Mouse (Mus musculus) MEL (cell line): Measurements from ENCODE around the gene Trim46. TPM values are rescaled to one million over a fixed set of nuclear protein-coding genes. Genes with fewer than 3 reads are reported as not detected.
A peak's percentile ranks its signal among the peaks of the same experiment; 100 is the strongest.

Experiments
- DNase-seq: peaks from one replicate; pipeline ENCODE4 v3.0.0; 2011; ENCODE audit warnings: low read depth, low spot score
- H3K27ac ChIP-seq: 2 replicates; pipeline ENCODE4 v1.5.1; 2012; ENCODE audit warnings: low read depth, mild to moderate bottlenecking, control low read depth, low read length, moderate library complexity; ENCODE audit not compliant: control insufficient read depth
- H3K27me3 ChIP-seq, 2 experiments: fragments of 150-350 bp in 1 of 2; sonication (generic) in 1 of 2; 2 replicates each; pipeline ENCODE4 v1.6.1; 2012; ENCODE audit warnings: low read length in 2 of 2, mild to moderate bottlenecking in 2 of 2, improper control_type of control experiment in 1 of 2, moderate library complexity in 1 of 2; ENCODE audit not compliant: insufficient read depth in 2 of 2, control insufficient read depth in 1 of 2
- H3K36me3 ChIP-seq, 2 experiments: 2 replicates each; pipeline ENCODE4 v1.6.1; 2012 to 2014; ENCODE audit warnings: low read length in 2 of 2, improper control_type of control experiment in 1 of 2, inconsistent platforms in 1 of 2, mild to moderate bottlenecking in 1 of 2; ENCODE audit not compliant: insufficient read depth in 2 of 2, control insufficient read depth in 1 of 2
- H3K4me1 ChIP-seq, 2 experiments: fragments of 150-350 bp in 1 of 2; sonication (generic) in 1 of 2; 2 replicates each; pipeline ENCODE4 v1.6.1; 2012; ENCODE audit warnings: low read length in 2 of 2, improper control_type of control experiment in 1 of 2, mild to moderate bottlenecking in 1 of 2; ENCODE audit not compliant: insufficient read depth in 2 of 2, control insufficient read depth in 1 of 2
- H3K4me3 ChIP-seq, 2 experiments: fragments of 150-350 bp in 1 of 2; sonication (generic) in 1 of 2; 2 replicates each; pipeline ENCODE4 v1.5.1; 2012; ENCODE audit warnings: low read depth in 2 of 2, low read length in 2 of 2, mild to moderate bottlenecking in 2 of 2, moderate library complexity in 2 of 2, control low read depth in 1 of 2, improper control_type of control experiment in 1 of 2; ENCODE audit not compliant: control insufficient read depth in 1 of 2, insufficient read depth in 1 of 2
- H3K79me2 ChIP-seq: 2 replicates; pipeline ENCODE4 v1.6.1; 2012; ENCODE audit warnings: mild to moderate bottlenecking, low read length, moderate library complexity; ENCODE audit not compliant: control insufficient read depth, poor library complexity, insufficient read depth
- H3K9ac ChIP-seq: 2 replicates; pipeline ENCODE4 v1.6.1; 2012; ENCODE audit warnings: low read depth, mild to moderate bottlenecking, control low read depth, low read length, moderate library complexity; ENCODE audit not compliant: control insufficient read depth, poor library complexity, severe bottlenecking
- H3K9me3 ChIP-seq: fragments of 150-350 bp; sonication (generic); replicated peaks from 2 replicates; pipeline ENCODE4 v1.6.1; 2012; ENCODE audit warnings: mild to moderate bottlenecking, low read length, improper control_type of control experiment, moderate library complexity; ENCODE audit not compliant: insufficient read depth
- GABPA ChIP-seq: IDR thresholded peaks from 2 replicates; pipeline ENCODE4 v1.6.1; 2012; ENCODE audit warnings: low read depth, mild to moderate bottlenecking, inconsistent platforms, low read length, improper control_type of control experiment, moderate library complexity
- KAT2A ChIP-seq: conservative IDR thresholded peaks from 2 replicates; pipeline ENCODE4 v1.6.1; 2012; ENCODE audit warnings: low read depth, low read length, improper control_type of control experiment, inconsistent platforms
- MYB ChIP-seq: IDR thresholded peaks from 2 replicates; pipeline ENCODE4 v1.6.1; 2011; ENCODE audit warnings: mild to moderate bottlenecking, low read depth, low read length, improper control_type of control experiment
- POLR2A ChIP-seq, 2 experiments: IDR thresholded peaks; 2 replicates each; pipeline ENCODE4 v1.6.1; 2011 to 2012; ENCODE audit warnings: low read length in 2 of 2, mild to moderate bottlenecking in 2 of 2, control low read depth in 1 of 2, improper control_type of control experiment in 1 of 2, low read depth in 1 of 2, moderate library complexity in 1 of 2; ENCODE audit not compliant: control insufficient read depth in 1 of 2, insufficient read depth in 1 of 2, poor library complexity in 1 of 2
- POLR2AphosphoS5 ChIP-seq: IDR thresholded peaks from 2 replicates; pipeline ENCODE4 v1.6.1; 2012; ENCODE audit warnings: low read depth, borderline replicate concordance, mild to moderate bottlenecking, inconsistent platforms, low read length, moderate library complexity, mixed read lengths
- SMC3 ChIP-seq: IDR thresholded peaks from 2 replicates; pipeline ENCODE4 v1.6.1; 2011; ENCODE audit warnings: low read depth, low read length, improper control_type of control experiment
- TAL1 ChIP-seq: IDR thresholded peaks from 2 replicates; pipeline ENCODE4 v1.6.1; 2012; ENCODE audit warnings: mild to moderate bottlenecking, inconsistent platforms, low read length, moderate library complexity, mixed read lengths
- ZMIZ1 ChIP-seq: IDR thresholded peaks from 2 replicates; pipeline ENCODE4 v1.6.1; 2012; ENCODE audit warnings: low read depth, mild to moderate bottlenecking, inconsistent platforms, low read length, improper control_type of control experiment, moderate library complexity
- ZNF384 ChIP-seq: IDR thresholded peaks from 2 replicates; pipeline ENCODE4 v1.6.1; 2012; ENCODE audit warnings: low read depth, mild to moderate bottlenecking, inconsistent platforms, low read length, improper control_type of control experiment
- polyA plus RNA-seq, 2 experiments: library from polyadenylated mRNA; stranded (reverse) in 1 of 2; unstranded in 1 of 2; fragments of >175 nt in 1 of 2; fragments of >200 nt in 1 of 2; gene quantifications; 2 replicates each; pipeline versions ENCODE4 v1.2.1 to v1.2.4; 2012; ENCODE audit warnings: low replicate concordance in 2 of 2, low read depth in 1 of 2; ENCODE audit not compliant: insufficient read length in 2 of 2, insufficient read depth in 1 of 2, missing spikeins in 1 of 2
- total RNA-seq: library from RNA; depleted of rRNA; stranded (reverse); fragments of 300-350 nt; gene quantifications from 2 replicates; pipeline ENCODE4 v1.2.3, GENCODE M21; 2012

The Trim46 gene
- total and polyA plus RNA-seq, 3 experiments = 3.3 to 7.7 TPM; not detected in 1

DNA sequence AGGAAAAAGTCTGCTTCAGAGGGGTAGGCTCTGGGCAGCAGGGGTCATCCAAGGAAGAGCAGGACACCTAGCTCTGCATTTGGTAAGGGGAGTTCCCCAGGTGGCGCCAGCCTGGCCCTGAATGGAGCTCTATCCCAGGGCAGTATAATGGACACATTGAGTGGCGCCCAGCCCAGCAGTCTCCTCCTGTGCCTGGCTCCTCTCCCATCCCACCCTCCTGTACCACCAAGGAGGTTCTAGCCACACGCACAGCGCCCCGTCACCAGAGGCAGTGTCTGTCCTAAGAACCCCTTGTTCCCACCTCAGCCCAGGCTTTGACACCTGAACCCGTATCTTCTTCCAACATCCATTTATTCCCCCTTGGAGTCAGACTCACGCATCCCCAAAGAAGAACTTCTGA is 36.4 kb downstream of the Trim46 start:
- Histone ChIP-seq H3K79me2 (peaks cover 10% of the 10 kb centered on the region), H3K9me3 (no peaks in the 10 kb centered on the region), H3K9ac (no peak overlapping the region), H3K36me3 (peaks cover 0 to 5% of the 10 kb centered on the region in 2 experiments; a peak in 3 of 4 replicates), H3K4me3 (no peak overlapping the region), H3K4me1 (peaks cover 0 to 8% of the 10 kb centered on the region in 2 experiments; a peak in 3 of 4 replicates), H3K27me3 (no peaks in the 10 kb centered on the region), H3K27ac (no peak overlapping the region)
- DNase-seq = no peak
- TF ChIP-seq GABPA (no peak), POLR2A (IDR thresholded peaks at IDR 0.05; ENCODE audit: control insufficient read depth in 1 of 2, insufficient read depth in 1 of 2, low read depth in 1 of 2, low read length in 2 of 2, poor library complexity in 1 of 2) (peak in 1 of 2 experiments; percentile 44; a peak in 1 of 4 replicates)

- no peak for DNase-seq
- H3K9ac ChIP-seq = no peak overlapping the region
- H3K36me3 ChIP-seq = peaks cover 0 to 5% of the 10 kb centered on the region in 2 experiments; a peak in 3 of 4 replicates
- peaks cover 0 to 8% of the 10 kb centered on the region in 2 experiments; a peak in 3 of 4 replicates for H3K4me1 ChIP-seq
- no peaks in the 10 kb centered on the region for H3K27me3 ChIP-seq
- H3K4me3 ChIP-seq = no peak overlapping the region
- H3K9me3 ChIP-seq = no peaks in the 10 kb centered on the region
- no peak for TF ChIP-seq ZNF384
- peak; percentile 55 for TF ChIP-seq ZMIZ1
- peaks cover 10% of the 10 kb centered on the region for H3K79me2 ChIP-seq
- no peak overlapping the region for H3K27ac ChIP-seq
Observed at GRCm38 (mm10) chr3:89208736-89209135, 37.4 kb downstream of the Trim46 start.

DNA sequence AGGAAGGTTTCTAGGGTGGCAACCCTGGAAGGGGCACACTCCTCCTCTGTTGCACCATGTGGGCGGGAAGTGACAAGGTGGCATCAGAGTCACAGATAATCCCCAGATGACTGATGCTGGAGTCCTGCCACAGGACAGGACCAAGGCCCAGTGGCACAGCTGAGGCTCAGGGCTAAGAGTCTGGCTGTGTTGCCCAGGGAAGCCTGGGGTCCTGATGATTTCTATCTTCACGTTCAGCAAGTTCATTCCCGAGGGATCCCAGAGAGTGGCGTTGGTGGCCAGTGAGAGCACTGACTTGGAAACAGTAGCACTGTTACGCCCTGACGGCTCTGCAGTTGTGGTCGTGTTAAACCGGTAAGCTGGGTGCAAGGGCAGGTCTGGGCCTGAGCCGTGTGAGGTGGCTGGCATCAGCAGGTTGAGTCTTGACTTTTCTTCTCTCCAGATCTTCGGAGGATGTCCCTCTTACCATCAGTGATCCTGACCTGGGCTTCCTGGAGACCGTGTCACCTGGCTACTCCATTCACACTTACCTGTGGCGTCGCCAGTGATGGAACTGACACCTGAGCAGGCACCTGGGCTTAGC is 37.9 kb downstream of the Trim46 start:
- no peak overlapping the region for H3K9ac ChIP-seq
- TF ChIP-seq KAT2A (no peak), TAL1 (no peak), SMC3 (no peak), POLR2AphosphoS5 (peak; percentile 46; the same call in 1 of the 2 replicates), MYB (no peak)
- no peaks in the 10 kb centered on the region for H3K27me3 ChIP-seq
- peaks cover 0 to 11% of the 10 kb centered on the region in 2 experiments; a peak in 3 of 4 replicates for H3K4me1 ChIP-seq
- no peak for DNase-seq
- peaks cover 8% of the 10 kb centered on the region for H3K79me2 ChIP-seq
- H3K27ac ChIP-seq = no peak overlapping the region
- H3K9me3 ChIP-seq = no peaks in the 10 kb centered on the region
- H3K36me3 ChIP-seq = peaks cover 0 to 7% of the 10 kb centered on the region in 2 experiments; a peak in 3 of 4 replicates
- no peak overlapping the region for H3K4me3 ChIP-seq
